Mouse (Mus musculus): ENCODE measurements around the gene Fcnb. TPM values are rescaled to one million over a fixed set of nuclear protein-coding genes. Genes with fewer than 3 reads are reported as not detected.

The Fcnb gene
- polyA plus RNA-seq, 1 experiment, result not detected

DNA sequence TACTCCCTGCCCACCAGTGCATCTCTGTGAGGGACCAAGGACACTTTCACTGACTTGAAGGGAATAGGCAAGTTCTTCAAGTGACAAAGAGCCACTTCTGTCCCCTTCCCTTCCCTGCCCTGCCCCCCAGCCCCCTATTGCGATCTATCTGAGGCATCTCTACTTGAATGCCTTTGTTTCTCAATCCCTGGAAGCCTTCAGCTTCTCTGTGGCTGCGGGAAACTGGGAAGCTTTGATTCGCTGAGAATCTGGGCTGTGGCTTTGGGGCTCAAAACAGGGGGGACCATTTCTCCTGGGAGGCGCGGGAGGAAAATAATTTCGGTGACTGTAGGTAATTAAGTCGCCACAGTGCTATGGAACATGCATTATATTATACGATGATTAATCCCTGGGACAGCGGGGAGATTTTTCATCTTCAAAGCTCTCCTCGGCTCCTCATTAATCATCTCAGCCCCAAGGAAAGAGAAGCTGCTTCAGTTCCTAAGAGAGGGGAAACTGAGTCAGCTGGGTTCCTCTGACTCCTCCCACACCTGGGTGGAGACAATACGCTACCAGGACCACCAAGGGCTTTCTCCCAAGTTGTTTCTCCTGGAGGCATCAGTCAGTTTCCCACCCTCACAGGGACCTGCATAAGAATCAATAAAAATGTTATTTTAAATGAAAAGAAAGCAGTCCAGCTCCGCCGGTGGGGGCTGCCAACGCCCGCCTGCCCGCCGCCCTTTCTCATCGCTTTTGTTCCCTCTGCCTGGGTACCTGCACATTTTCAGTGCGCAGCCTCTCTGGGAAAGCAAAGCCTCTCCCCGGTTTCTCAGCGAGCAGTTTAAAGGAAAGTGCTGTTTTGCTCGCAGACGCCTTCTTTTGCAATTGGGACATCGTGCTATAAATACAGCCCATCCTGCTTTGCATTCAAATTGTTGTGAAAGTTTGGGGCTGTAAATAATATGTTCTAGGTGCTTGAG lies 14.1 kb upstream of the Fcnb start:
- Histone ChIP-seq H3K27ac (ENCODE audit: insufficient read depth, low read depth, low read length) (no peak overlapping the region), H3K27me3 (replicated peaks; ENCODE audit: control insufficient read depth, insufficient read depth, low read length) (no peaks in the 10 kb centered on the region), H3K4me1 (ENCODE audit: control insufficient read depth, insufficient read depth, low read length) (no peaks in the 10 kb centered on the region), H3K4me3 (ENCODE audit: insufficient read depth, low read depth, low read length) (no peak overlapping the region), H3K36me3 (ENCODE audit: control insufficient read depth, insufficient read depth, low read length) (no peaks in the 10 kb centered on the region)
- DNase-seq, result no peak
- 10% methylated on average over 24 of the region's 24 CpGs for WGBS
- TF ChIP-seq POLR2A (IDR thresholded peaks at IDR 0.05; ENCODE audit: low read depth, low read length) (no peak), CTCF (conservative IDR thresholded peaks at IDR 0.05; ENCODE audit: insufficient read depth, insufficient read length, low read depth, low read length) (no peak)

DNA sequence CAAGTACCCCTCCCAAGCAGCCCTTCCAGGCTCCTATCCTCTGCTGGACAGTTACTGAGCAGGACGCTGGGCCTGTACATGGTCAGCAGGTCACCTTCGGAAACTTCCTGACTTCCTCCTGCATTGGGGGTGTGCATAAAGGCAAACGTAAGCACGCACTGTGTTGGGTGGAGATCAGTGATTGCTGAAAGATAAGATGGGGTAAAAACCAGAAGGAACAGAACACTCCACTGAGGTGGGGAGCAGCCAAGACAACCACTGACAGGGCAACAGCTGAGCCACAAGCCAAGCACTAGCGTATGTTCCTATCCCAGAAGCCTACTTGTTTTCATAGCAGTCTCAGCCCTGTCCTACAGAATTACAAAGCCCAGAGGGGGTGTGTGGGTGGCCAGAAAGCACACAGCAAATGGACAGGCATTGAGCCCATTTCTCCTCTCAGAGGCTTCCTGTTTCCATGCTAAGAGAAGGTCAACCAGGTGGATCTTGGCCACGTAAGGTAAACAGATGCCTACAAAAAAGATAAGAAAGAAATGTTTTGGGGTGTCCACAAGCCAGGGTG lies 12.1 kb upstream of the Fcnb start:
- no peak for DNase-seq
- H3K27ac ChIP-seq (ENCODE audit: insufficient read depth, low read depth, low read length), result no peak overlapping the region
- WGBS, result 77% methylated on average over 6 of the region's 6 CpGs
- no peaks in the 10 kb centered on the region for H3K4me1 ChIP-seq (ENCODE audit: control insufficient read depth, insufficient read depth, low read length)
- H3K27me3 ChIP-seq (replicated peaks; ENCODE audit: control insufficient read depth, insufficient read depth, low read length), result no peaks in the 10 kb centered on the region
- no peaks in the 10 kb centered on the region for H3K36me3 ChIP-seq (ENCODE audit: control insufficient read depth, insufficient read depth, low read length)
- no peak for TF ChIP-seq POLR2A (IDR thresholded peaks at IDR 0.05; ENCODE audit: low read depth, low read length)
- no peak for TF ChIP-seq CTCF (conservative IDR thresholded peaks at IDR 0.05; ENCODE audit: insufficient read depth, insufficient read length, low read depth, low read length)
- H3K4me3 ChIP-seq (ENCODE audit: insufficient read depth, low read depth, low read length), result no peak overlapping the region

DNA sequence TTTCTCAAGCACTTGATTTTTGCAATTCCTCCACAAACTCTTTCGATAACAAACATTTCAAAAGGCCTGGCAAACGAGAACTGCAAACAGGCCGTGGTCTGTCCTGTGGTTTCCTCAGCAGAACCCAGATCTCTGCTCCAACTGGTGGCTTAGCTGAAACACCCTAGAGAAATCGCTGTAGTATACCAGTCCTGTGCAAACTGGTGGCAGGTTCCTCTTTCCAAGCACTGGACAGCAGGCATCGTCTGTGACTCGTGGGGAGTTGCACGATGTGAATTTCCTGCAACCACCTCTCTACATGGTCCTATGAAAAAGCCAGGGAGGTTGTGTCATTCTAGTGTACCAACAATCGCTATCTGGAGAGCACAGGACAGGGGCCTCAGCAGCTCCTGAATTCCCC lies 7.4 kb upstream of the Fcnb start:
- Histone ChIP-seq H3K27ac (ENCODE audit: insufficient read depth, low read depth, low read length) (no peak overlapping the region), H3K4me3 (ENCODE audit: insufficient read depth, low read depth, low read length) (no peak overlapping the region), H3K27me3 (replicated peaks; ENCODE audit: control insufficient read depth, insufficient read depth, low read length) (no peaks in the 10 kb centered on the region), H3K4me1 (ENCODE audit: control insufficient read depth, insufficient read depth, low read length) (no peaks in the 10 kb centered on the region), H3K36me3 (ENCODE audit: control insufficient read depth, insufficient read depth, low read length) (no peaks in the 10 kb centered on the region)
- no peak for DNase-seq
- 82% methylated on average over 8 of the region's 8 CpGs for WGBS
- TF ChIP-seq CTCF (conservative IDR thresholded peaks at IDR 0.05; ENCODE audit: insufficient read depth, insufficient read length, low read depth, low read length), result no peak
- no peak for TF ChIP-seq POLR2A (IDR thresholded peaks at IDR 0.05; ENCODE audit: low read depth, low read length)

DNA sequence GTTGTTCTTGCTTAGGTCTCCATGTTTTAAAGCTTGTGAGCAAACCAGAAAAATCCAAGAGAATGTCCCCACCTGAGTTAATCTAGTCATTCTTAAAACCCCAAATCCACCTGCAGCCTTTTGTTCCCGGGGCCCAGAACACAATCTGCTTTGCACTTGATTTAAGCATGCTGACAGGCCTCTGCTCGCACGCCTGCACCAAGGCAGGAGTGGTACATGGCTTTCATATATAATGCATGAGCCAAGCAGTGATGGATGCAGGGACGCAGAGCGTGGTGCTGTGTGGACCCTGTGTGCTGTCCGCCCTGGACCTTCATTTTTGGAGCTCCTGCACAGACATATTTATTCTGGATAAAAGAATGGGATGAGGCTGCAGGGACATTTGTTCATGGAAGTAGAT lies 6.4 kb upstream of the Fcnb start:
- 92% methylated on average over 6 of the region's 6 CpGs for WGBS
- TF ChIP-seq POLR2A (IDR thresholded peaks at IDR 0.05; ENCODE audit: low read depth, low read length) (no peak), CTCF (conservative IDR thresholded peaks at IDR 0.05; ENCODE audit: insufficient read depth, insufficient read length, low read depth, low read length) (no peak)

DNA sequence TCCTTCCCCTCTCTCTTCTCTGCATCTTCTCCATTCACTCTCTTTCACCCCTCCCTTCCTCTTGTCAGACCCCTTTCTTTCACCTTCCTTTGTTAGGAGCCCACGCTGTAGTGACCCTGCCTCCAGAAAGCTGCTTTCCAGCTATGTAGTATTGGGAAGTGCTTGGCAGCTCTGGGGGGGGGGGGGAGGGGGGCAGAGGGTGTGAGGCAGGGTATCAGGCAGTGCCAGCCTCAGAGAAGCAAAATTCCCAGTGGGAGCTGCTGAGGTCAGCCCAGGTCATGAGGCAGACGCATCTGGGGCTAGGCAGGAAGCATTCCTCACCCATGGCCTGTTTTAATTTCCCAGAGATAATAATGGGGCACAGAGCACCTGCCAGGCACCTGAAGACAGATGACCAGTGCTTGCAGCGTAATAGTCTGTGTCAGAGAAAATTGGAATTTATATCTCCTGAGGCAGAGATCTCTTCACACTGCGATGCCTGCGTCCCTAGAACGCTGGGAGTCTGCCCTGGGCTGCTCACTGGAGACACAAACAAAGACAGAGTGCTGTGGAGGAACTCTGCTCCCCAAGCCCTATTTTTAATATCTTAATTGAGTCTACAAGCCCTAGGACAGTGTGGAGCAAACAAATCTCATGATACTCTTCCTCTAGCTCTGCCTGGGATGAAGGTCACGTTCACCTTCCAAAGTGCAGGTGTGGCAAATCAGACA lies 5.8 kb upstream of the Fcnb start:
- no peaks in the 10 kb centered on the region for H3K36me3 ChIP-seq (ENCODE audit: control insufficient read depth, insufficient read depth, low read length)
- no peak for TF ChIP-seq POLR2A (IDR thresholded peaks at IDR 0.05; ENCODE audit: low read depth, low read length)
- TF ChIP-seq CTCF (conservative IDR thresholded peaks at IDR 0.05; ENCODE audit: insufficient read depth, insufficient read length, low read depth, low read length), result no peak
- WGBS, result 77% methylated on average over 7 of the region's 7 CpGs
- no peak for DNase-seq
- H3K4me3 ChIP-seq (ENCODE audit: insufficient read depth, low read depth, low read length), result no peak overlapping the region
- H3K27ac ChIP-seq (ENCODE audit: insufficient read depth, low read depth, low read length), result no peak overlapping the region
- no peaks in the 10 kb centered on the region for H3K4me1 ChIP-seq (ENCODE audit: control insufficient read depth, insufficient read depth, low read length)
- H3K27me3 ChIP-seq (replicated peaks; ENCODE audit: control insufficient read depth, insufficient read depth, low read length), result no peaks in the 10 kb centered on the region

More for the DNA sequence above, 6.4 kb upstream of the Fcnb start:
- H3K36me3 ChIP-seq (ENCODE audit: control insufficient read depth, insufficient read depth, low read length), result no peaks in the 10 kb centered on the region
- H3K4me1 ChIP-seq (ENCODE audit: control insufficient read depth, insufficient read depth, low read length), result no peaks in the 10 kb centered on the region
- H3K27ac ChIP-seq (ENCODE audit: insufficient read depth, low read depth, low read length), result no peak overlapping the region
- DNase-seq, result no peak
- H3K27me3 ChIP-seq (replicated peaks; ENCODE audit: control insufficient read depth, insufficient read depth, low read length), result no peaks in the 10 kb centered on the region
- no peak overlapping the region for H3K4me3 ChIP-seq (ENCODE audit: insufficient read depth, low read depth, low read length)

DNA sequence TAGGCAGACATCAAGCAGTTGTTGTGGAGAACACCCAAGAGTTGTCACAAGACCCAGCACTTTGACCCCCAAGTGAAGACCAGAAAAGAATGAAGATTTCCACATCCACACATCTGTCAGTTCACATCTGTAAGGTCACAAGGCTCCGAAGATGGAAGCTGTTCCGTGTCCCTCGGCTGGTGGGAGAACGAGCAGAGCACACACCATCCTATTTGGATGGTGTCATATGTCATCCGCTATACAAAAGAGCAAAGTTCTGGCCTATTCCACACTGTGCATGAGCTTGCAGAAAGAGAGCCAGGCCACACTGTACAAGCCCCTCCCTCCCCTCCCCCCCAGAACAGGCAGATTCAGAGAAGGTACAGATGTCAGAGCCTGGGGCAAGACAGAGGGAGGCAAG lies 4.4 kb upstream of the Fcnb start:
- TF ChIP-seq CTCF (conservative IDR thresholded peaks at IDR 0.05; ENCODE audit: insufficient read depth, insufficient read length, low read depth, low read length) (no peak), POLR2A (IDR thresholded peaks at IDR 0.05; ENCODE audit: low read depth, low read length) (no peak)
- no peak for DNase-seq
- Histone ChIP-seq H3K27ac (ENCODE audit: insufficient read depth, low read depth, low read length) (no peak overlapping the region), H3K4me3 (ENCODE audit: insufficient read depth, low read depth, low read length) (no peak overlapping the region), H3K36me3 (ENCODE audit: control insufficient read depth, insufficient read depth, low read length) (no peaks in the 10 kb centered on the region), H3K27me3 (replicated peaks; ENCODE audit: control insufficient read depth, insufficient read depth, low read length) (no peaks in the 10 kb centered on the region), H3K4me1 (ENCODE audit: control insufficient read depth, insufficient read depth, low read length) (no peaks in the 10 kb centered on the region)
- WGBS, result 58% methylated on average over 5 of the region's 5 CpGs

DNA sequence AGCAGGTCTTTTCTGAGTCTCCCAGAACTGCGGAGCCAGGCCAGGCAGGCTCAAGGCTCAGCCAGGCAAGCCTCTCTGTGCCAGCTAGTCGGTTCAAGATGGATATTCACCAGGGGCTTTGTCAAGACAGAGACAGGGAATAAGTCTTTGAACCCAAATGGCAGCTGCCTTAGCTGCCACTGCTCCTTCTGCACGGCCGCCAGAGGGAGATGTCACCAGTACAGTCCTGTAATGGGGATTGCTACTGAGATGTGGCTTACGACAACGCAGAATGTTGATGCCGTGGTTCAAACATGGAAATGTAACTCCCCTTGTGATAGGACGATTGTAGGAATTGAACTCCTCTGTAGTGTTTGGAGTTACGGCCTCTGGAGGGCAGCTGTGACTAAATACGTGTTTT lies 1.4 kb upstream of the Fcnb start:
- Histone ChIP-seq H3K27ac (ENCODE audit: insufficient read depth, low read depth, low read length) (no peak overlapping the region), H3K36me3 (ENCODE audit: control insufficient read depth, insufficient read depth, low read length) (no peaks in the 10 kb centered on the region), H3K4me3 (ENCODE audit: insufficient read depth, low read depth, low read length) (no peak overlapping the region), H3K4me1 (ENCODE audit: control insufficient read depth, insufficient read depth, low read length) (no peaks in the 10 kb centered on the region), H3K27me3 (replicated peaks; ENCODE audit: control insufficient read depth, insufficient read depth, low read length) (no peaks in the 10 kb centered on the region)
- TF ChIP-seq CTCF (conservative IDR thresholded peaks at IDR 0.05; ENCODE audit: insufficient read depth, insufficient read length, low read depth, low read length), result no peak
- no peak for DNase-seq
- WGBS, result 86% methylated on average over 10 of the region's 10 CpGs
